Mouse (Mus musculus): ENCODE measurements around the gene Klhl25.
"Not testable (repeated sequence)": the region's sequence is repeated elsewhere in the genome, so short reads cannot be mapped to it uniquely, and the experiment has no call there.

The Klhl25 gene

DNA sequence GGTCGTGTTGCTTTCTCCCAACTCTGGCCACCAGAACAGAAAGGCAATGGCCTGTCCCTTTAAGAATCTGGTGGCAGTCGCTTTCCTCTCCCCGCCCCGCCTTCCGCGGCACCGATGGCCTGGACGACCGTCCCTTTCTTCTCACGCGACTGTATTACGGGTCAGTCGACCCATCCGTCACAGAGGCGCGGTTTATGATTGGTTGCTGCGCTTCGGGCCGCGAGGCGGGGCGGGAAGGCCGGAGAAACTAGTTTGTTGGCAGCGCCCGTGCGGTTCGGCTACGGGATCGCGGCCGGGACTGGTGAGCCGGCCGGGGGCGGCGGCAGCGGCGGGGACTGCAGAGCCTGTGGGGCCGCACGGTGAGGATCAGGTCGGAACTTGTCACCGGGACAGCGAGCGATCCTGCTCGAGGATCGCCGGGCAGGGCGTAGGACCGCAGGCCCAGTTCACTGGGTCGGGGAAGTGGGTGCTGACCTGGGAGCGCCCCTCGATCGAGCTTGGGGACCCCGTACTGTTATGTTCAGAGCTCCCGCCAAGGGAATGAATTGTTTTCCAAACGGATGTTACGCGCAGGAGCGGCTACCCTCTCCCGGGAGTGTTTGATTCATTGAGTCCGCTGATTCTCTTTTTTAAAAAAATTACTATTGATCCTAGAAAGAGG, at the start of gene Klhl25:
TSS of gene Klhl25 (plus strand) at position 196 of the 661 bp plus-strand sequence.
- DNase-seq (ENCODE audit: low spot score), result peak; percentile 92

DNA sequence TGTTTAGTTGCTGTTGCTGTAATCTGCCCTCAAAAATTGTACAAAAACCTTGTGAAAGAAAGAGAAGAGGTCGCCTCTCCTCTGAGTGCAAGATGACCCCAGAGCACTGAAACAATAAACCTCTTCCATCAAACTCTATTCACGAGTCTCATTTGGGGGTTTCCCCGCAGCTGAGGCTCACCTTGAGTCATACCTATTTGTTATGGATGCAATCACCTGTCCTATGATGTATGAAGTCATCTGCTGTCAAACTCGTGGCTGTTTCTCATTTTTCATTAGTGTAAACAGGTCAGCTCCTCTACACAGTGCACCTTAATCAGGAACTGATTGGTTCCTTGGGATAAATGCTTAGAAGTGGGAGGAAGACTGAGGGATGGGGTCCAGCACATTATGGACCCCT, 47.6 kb upstream of the Klhl25 start:
- no peak for DNase-seq (ENCODE audit: low spot score)

DNA sequence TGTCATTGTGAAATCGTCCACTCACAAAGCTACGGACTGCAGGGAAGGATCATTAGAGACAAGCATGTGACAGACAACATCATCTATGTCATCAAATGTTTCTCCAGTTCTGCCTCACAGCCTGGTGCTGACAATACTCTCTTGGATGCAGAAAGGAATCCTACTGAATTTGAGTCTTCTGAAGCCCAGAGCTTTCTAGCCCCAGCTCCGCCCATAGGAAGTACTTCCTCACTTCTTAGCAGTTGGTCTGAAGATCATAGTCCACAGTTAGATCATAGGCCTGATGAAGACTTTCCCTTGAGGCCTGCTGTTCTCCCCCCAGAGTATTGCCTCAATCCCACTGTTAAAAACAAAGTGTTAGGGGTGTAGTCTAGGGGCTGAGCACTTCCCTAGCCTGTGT, 47.1 kb upstream of the Klhl25 start:
- no peak for DNase-seq (ENCODE audit: low spot score)

DNA sequence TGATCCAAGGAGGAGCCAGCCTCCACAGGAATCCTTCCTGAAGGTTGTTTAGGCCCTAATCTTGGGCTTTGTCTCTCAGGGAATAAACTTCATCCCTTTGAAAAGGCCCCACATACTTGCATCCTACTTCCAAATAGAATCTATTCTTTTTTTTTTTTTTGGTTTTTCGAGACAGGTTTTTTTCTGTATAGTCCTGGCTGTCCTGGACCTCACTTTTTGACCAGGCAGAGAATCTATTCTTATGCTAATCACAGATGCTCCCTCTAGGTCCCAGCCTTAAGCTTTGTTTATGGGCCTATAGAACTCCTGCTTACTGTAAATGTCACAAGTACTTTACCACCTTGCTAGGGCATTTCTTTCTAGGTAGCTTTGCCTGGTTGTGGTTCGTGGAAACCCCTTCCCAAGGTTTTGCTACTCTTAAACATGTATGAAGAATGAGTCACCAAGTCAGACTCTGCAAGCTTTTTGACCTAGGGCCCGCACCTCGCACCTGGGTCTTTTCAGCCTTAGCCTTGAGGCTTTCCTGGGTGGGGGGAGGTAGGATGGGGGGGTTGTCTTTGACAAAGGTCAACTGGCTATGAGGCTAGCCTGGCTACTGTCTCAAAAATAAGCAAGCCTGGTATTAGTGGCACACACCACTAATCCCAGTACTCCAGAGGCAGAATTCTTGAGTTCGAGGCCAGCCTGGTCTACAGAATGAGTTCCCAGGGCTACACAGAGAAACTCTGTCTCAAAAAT, 46.3 kb upstream of the Klhl25 start:
- DNase-seq (ENCODE audit: low spot score), result no peak

DNA sequence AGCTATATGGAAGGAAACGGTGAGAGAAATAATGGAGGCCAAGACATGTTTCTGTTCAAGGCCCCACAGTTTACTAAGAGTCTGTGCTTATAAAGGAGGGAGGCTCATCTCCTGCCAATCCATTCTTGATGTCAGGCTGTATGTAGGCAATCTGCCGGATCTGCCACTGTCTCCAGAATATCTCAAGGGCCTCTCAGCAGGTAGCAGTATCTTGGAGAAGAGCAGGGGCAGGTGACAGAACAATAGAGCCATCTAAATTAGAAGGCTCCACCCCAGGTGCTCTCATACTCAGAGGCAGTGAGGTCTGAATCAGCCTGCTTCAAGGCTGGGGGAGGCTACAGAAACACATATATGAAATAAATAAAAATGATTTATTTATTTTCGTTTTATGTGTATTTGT, 45.2 kb upstream of the Klhl25 start:
- no peak for DNase-seq (ENCODE audit: low spot score)

DNA sequence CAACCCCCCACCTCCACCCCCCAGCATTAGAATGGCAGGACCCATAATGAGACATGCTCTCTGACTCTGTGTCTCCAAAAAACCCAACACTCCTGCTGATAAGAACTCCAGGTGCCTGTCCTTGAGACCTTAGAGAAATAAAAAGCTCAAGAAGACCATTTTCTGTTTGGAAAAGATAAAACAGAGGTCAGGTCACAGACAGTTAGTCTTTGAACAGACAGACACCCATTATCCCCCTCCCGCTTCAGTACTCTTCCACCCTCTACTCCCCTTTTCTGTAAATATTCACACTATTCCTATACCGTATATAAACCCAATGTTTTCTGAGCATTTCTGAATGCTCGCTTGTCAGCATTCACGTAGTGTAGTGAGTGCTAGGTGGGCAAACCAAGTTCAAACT, 41.9 kb upstream of the Klhl25 start:
- no peak for DNase-seq (ENCODE audit: low spot score)

DNA sequence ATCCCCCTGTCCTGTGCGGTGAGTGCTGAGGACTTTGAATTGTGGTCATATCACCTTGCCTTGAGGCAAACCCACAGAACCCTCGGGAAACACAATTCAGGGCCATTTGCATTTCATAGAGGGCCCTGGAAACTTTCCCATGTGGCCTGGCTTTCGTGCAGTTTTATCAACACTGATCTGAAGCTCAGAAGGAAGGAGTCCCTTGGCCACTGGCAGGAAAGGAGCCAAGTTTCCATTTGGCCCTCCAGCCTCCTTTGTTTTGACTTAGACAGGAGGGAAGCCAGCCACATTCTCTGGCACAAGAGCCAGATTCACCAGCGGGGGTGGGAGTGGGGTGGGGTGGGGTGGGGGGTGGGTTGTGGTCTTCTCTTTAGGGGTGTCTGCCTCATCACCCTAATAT, 41.4 kb upstream of the Klhl25 start:
- no peak for DNase-seq (ENCODE audit: low spot score)

DNA sequence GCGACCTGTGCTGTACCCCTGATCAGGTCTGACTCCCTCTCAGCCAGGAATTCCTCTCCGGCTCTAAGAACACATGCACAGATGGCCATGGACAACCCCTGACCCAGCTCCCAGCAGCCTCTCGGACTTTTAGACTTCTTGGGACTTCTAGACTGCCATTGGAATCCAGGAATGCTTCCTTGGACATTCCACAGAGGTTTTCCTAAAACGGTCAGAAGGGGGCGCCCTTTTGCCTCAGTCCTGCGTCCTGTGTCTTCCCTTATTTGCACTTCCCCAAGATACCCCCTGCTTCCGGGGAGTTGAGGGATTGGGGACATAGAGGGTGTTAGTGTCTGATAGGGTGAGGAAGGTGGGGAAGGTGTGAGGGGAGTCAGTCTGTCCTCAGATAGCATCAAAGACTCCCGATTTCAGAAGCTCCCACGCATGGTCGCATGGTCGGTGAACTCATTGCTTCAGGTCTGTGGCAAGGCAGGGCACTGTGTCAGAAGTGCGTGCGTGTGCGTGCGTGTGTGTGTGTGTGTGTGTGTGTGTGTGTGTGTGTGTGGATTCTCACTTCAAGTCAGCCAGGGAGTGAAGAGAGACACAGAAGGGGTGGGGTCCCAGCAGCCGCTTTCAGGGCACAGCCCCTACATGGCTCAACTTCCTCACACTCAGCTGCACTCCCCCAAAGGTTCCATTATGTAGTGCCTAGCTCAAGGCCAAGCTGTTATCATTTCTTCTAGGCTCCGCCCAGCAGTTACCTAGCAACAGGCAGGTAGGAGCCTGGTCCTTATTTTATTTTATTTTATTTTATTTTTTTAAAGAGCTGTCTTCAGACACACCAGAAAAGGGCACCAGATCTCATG, 40.4 kb upstream of the Klhl25 start:
- no peak for DNase-seq (ENCODE audit: low spot score)

DNA sequence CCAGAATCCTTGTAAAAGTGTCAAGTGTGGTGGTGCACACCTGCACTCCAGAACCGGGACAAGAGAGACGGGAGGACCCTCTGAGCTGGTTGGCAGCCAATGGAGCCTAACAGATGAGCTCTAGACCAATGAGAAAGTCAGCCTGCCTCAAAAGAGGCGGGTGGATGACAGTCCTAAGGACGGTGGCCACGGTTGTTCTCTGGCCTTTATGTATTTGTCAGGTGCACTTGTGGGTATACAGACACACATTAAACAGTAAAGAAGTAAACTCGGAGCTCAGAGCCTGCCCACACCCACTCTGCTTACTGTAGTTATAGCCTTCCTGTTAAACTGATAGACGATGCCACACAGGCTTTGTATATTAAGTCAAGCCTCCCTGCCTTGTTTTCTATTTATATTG, 27.4 kb upstream of the Klhl25 start:
- no peak for DNase-seq (ENCODE audit: low spot score)

DNA sequence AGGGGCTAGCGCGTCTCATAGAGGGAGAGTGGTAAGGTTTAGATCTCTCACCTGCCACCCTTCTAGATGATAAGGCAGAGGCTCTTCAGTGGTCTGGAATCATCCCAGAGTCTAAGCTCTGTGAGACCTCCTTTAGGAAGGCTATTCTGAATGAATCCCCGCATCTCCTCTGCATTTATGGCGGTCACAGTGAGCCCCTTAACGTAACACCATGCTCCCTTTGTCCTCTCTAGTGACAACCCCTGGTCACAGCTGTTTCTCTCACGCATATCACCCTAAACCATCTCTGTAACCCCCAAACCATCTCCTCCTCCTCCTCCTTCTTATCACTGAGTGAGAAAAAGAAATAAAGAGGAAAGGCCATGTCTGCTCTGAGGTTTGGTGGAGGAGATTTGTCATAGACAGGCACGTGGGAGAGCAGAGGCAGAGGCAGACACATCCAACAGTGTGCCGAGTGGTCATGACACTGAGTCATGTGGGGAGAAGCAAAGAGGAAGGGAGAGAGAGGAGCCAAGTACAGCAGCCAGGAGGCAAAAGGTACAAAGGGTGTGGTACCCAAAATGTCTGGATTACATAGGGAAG, 25.9 kb upstream of the Klhl25 start:
- no peak for DNase-seq (ENCODE audit: low spot score)

DNA sequence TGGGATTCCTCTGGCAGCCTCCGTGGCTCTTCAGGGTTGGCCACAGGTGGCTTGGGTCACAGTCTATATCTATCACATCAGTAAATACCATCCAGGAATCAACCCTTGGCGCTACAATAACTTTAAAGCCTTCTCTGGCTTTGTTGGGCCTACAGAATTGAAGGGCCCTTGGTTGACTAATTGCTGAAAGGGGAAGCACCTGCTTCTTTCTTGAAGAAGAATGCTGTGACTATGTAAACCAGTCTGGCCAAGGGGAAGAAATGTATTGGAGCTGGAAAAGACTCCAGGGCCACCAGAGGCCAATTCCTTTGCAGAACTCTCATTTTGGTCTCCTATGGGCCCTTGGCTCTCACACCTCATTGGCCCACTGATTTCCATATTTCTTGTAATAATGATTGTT, 25.0 kb upstream of the Klhl25 start:
- DNase-seq (ENCODE audit: low spot score), result no peak

DNA sequence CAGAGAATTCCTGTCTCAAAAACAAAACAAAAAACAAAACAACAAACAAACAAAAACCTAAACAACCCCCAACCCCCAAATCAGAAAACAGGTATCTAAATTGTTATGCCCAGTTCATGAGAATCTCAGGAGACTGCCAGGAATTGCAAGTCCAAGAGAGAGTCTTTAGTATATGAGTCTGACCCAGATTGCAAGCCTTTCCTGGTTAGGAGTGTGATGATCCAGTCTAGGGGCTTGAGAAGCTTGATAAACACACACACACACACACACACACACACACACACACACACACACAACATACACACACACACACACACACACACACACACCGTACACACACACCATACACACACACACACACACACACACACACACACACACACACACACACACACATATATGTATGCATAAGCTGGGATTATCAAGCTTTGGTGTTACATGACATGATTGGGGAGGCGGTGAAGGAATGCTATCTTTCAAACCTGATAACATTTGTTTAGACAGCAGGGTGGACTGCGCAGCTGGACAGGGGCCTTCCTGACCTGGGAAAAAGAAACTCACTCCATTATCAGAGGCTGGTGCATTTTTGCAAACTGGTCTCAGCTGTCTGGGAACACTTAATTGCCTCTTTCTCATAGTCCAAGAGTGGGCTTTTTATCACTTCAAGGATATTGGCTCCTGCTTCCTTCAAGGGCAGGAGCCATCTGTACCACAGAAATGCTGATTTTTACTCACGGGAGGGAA, 21.6 kb upstream of the Klhl25 start:
- no peak for DNase-seq (ENCODE audit: low spot score)

DNA sequence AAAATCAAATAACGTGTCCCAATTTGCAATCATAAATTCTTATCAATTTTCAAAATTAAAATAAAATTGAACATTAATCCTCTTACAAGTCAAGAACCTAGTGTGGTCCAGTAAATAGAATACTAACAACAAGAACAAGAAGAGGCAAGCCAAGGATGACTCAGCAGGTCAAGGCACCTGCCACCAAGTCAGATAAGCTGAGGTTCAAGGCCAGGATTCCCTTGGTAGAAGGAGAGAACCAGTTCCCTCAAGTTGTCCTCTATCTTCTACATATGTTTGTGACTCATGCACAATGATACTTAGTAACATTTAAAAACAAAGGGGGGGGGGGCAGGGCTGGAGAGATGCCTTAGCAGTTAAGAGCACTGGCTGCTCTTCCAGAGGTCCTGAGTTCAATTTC, 20.8 kb upstream of the Klhl25 start:
- no peak for DNase-seq (ENCODE audit: low spot score)

DNA sequence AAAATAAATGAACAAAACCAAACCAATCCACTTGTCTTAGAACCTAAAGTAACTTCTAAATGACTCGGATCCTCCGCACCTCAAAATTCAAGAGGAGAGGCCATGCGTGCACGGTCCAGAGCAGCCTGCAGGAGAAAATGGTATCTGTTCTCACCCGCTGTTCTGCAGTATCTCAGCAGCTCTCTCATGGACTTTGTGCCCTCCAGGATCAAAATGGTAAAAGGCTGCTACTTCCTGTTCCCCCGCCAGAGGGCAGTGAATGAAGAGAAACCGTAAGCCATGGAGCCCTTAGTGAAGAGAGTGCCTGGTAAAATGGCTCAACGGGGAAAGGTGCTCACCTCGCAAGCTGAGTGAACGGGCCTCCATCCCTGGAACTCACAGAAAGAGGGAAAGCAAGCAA, 20.3 kb upstream of the Klhl25 start:
- DNase-seq (ENCODE audit: low spot score), result no peak

DNA sequence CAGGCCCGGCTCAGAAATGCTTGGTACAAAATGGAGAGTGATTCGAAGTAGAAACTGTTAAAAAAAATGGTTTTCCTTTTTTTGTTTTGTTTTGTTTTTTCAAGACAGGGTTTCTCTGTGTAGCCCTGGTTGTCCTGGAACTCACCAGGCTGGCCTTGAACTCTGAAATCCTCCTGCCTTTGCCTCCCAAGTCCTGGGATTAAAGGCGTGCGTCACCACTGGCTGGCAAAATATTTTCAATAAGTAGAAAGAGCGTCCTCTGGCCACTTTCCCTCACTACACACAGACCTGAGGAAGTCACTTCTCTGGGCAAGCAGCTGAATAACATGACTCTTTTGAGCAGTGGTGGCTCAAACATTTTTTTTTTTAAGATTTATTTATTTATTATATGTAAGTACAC, 19.6 kb upstream of the Klhl25 start:
- DNase-seq (ENCODE audit: low spot score), result no peak

DNA sequence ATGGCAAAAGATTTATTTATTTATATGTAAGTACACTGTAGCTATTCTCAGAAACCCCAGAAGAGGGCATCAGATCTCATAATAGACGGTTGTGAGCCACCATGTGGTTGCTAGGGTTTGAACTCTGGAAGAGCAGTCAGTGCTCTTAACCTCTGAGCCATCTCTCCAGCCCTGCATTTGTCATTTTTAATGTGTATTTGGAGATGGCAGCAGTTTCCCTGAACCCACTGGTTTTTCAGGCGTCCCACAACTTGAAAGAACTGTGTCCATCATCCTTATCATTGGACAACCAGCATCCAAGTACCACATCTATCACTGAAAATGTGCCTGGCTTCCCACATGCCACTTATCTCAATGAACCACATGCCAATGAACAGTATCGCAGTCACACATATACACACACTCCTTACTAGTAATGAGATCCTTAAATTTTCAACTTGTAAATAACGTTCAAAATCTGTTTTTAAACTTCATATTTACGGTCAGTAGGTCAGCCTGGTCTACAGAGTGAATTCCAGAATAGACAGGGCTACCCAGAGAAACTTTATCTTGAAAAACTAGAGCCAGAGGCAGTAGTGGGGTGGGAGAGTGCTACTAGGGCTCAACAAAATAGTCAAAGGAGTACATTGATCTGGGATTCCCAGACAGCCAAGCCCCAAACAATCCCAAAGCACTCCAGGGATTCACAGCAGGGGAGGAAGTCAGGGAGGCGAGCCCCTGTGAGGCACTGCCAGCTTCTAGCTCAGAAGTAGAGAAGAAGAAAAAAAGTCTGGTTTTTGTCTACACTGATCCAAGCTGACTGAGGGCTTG, 17.7 kb upstream of the Klhl25 start:
- no peak for DNase-seq (ENCODE audit: low spot score)

DNA sequence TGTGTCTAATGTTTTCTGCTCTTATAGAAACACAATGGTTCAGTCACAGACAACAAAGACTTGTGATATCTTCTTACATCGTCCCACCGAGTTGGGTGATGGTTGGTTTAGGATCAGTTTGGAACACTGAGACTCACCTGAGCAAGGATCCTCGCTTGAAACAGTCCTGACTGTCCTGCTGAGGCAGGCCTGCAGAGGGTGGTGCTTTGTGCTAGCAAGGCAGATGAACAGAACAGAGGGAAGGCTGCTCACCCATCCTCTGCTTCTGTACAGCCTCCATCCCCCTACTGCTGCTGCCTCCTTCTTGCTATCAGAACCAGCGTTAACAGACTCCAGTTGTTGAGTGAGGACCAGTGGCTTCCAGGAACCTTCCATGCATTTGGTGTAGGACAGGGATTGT, 14.2 kb upstream of the Klhl25 start:
- DNase-seq (ENCODE audit: low spot score), result not testable (repeated sequence)

DNA sequence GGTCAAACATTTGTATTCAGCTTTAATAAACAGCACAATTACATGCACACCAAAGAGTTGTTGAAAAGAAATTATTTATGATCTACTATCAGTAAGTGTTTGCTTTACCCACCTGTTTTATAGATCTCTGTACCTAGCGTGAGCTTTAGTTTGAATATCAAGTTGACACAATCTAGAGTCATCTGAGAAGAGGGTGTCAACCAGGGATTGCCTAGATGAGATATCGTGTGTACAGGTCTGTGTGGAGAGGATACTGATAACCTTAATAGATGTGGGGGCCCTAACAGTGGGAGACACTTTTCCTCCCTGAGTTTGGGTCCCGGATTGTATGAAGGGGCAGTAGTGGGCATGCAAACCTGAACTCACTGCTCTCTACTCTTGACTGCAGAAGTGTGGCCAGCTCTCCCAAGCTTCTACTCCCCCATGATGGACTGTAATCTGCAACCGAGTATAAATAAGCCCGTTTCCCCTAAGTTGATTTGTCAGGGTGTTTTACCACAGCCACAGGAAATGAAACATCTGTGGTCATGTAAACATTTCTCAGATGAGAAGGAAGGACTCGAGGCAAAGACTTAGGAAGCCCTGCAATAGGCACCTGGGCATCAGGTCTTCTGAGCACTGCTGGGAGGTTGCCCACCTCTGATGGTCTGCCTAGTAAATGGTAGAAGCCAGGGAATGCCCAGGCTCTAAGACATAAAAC, 13.0 kb upstream of the Klhl25 start:
- DNase-seq (ENCODE audit: low spot score), result not testable (repeated sequence)

DNA sequence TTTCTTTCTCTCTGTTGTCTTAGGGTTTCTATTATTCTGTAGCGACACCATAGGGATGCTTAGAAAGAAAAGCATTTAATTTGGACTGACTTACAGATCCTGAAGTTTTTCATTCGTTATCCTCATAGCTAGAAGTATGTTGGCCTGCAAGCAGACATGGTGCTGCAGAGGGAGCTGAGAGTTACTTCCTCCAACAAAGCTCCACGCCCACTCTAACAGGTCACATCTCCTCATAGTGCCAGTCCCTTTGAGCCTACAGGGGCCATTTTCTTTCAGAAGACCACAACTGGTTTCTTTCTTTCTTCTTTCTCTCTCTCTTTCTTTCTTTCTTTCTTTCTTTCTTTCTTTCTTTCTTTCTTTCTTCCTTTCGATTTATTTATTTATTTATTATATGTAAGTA, 8.0 kb upstream of the Klhl25 start:
- DNase-seq (ENCODE audit: low spot score), result no peak

DNA sequence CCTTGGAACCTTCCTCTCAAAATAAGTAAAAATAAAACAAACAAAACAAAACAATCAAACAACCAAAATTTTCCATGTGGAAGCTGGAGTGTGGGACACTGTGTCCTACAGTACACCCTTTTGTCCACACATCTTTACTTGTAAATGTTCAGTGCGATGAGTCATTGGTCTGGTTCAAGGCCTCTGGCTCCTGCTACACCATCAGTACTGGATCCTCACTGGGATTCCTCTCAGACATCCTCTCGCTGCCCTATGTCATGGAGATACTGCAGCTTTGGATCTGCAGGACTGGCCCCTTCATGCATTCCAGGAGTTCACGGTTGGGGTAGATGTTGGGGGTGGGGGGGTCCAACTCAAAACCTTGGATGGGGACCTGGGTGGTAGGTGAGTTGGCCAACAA, 5.8 kb upstream of the Klhl25 start:
- DNase-seq (ENCODE audit: low spot score), result no peak

All from urinary bladder, postnatal 10 days (tissue).